Mouse (Mus musculus) Patski (cell line): ENCODE data around the gene Utp11. TPM values are rescaled to one million over a fixed set of nuclear protein-coding genes. Genes with fewer than 3 reads are reported as not detected.

ENCODE experiments used
- ATAC-seq: fragments of 100-300 bp; one replicate; pipeline ENCODE4 v1.8.0; 2021
- CTCF ChIA-PET: fragments of 350-600 bp; sonication (Branson Sonifier 250); formaldehyde crosslinking; loops from one replicate; lab custom pipeline; 2022; ENCODE audit warnings: inconsistent platforms; lab: Charles Lee
- POLR2A ChIA-PET: fragments of 350-600 bp; sonication (Branson Sonifier 250); formaldehyde crosslinking; loops from one replicate; lab custom pipeline; 2022; ENCODE audit warnings: antibody characterized with exemption, inconsistent platforms; lab: Charles Lee
- DNase-seq: peaks from one replicate; pipeline ENCODE4 v3.0.0-alpha.2; 2011; ENCODE audit warnings: low read depth, low spot score
- H3K27me3 ChIP-seq: fragments of 371-371 bp; one replicate; pipeline ENCODE4 v1.5.1; 2021
- CTCF ChIP-seq: fragments of 100-300 bp; IDR thresholded peaks from one replicate; pipeline ENCODE4 v1.5.1; 2021
- in situ Hi-C: fragments of 300-500 bp; cut with MboI; formaldehyde crosslinking; loops from 3 replicates; pipeline ENCODE4 v1.11.1; 2018; ENCODE audit warnings: low pct_unique_long_range_greater_than_20kb, mixed read lengths
- polyA plus RNA-seq: library from polyadenylated mRNA; unstranded; gene quantifications from one replicate; pipeline ENCODE4 v1.2.3, GENCODE M21; 2021

Utp11 gene
- polyA plus RNA-seq, 1 experiment from 2014 or later: 40.6 TPM

- in situ Hi-C loops: loop anchor here (5.0 kb wide), 1 partner anchor 516 kb away; no protein-coding TSS in a partner anchor
- ChIA-PET CTCF (no interaction called here), POLR2A (no interaction called here)
- TF ChIP-seq CTCF: no peak
- peaks cover 24% of the 10 kb centered on the region for H3K27me3 ChIP-seq
- DNase-seq: no peak
- no peak for ATAC-seq
These were observed 35.0 kb downstream of the Utp11 start for GRCm38 (mm10) chr4:124658412-124658851.

- in situ Hi-C loops: loop anchor here (5.0 kb wide), 1 partner anchor 515 kb away; no protein-coding TSS in a partner anchor
- no peak for DNase-seq
- ChIA-PET POLR2A (no interaction called here), CTCF (no interaction called here)
- peaks cover 24% of the 10 kb centered on the region for H3K27me3 ChIP-seq
- peak; percentile 2 for ATAC-seq
- no peak for TF ChIP-seq CTCF
These were observed 35.6 kb downstream of the Utp11 start for GRCm38 (mm10) chr4:124657781-124658180.

DNA sequence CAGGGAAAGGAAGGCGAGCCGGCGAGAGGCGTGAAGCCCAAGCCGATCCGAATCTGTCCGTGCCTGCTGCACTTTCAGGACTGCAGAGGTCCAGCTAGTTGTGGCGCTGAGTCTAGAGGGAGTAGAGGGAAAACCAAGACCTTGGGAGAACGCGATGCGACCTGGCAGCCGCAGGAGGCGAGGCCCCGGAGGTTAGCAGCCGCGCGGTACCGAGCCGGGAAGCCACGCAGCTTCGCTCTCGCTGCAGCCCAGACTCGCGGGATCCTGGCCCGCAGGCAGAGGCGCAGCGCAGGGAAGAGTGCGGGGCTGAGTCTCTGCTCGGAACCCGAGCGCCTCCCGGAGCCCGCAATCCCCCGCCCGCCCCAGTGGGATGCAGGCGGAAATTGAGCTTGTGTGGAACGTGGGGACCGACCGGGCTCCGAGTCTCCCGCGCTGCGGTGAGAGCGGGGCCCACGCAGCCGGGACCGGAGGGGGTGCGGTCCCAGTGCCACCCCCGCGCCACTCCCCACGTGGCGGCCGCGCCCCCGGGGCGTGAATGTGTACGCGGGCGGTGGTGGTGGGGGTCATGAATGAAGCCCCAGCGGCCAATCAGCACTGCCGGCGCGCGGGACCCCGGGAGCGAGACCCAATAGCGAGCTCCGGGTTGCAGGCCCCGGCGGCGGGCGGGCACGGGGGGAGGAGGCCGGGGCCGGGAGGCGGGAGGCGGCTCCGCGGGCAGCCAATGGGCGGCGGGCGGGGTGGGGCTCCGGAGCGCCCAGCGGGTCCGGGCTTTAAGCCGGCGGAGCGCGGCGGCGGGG lies 36.3 kb downstream of the Utp11 start:
- ATAC-seq (peak; percentile 70), DNase-seq (no peak)
- in situ Hi-C loops: loop anchor here (5.0 kb wide), 1 partner anchor 515 kb away; no protein-coding TSS in a partner anchor
- no peak for TF ChIP-seq CTCF
- CTCF ChIA-PET: no interaction called here
- POLR2A ChIA-PET: no interaction called here
- peaks cover 24% of the 10 kb centered on the region for H3K27me3 ChIP-seq

GRCm38 (mm10) chr4:124656518-124656853 lies 36.9 kb downstream of the Utp11 start, which contains the start of gene Pou3f1:
Pou3f1 (plus strand) TSS chr4:124656807.
- ATAC-seq (no peak), DNase-seq (no peak)
- CTCF ChIA-PET: no interaction called here
- TF ChIP-seq CTCF: no peak
- peaks cover 24% of the 10 kb centered on the region for H3K27me3 ChIP-seq
- POLR2A ChIA-PET: no interaction called here
- in situ Hi-C loops: loop anchor here (5.0 kb wide), 1 partner anchor 514 kb away; no protein-coding TSS in a partner anchor

DNA sequence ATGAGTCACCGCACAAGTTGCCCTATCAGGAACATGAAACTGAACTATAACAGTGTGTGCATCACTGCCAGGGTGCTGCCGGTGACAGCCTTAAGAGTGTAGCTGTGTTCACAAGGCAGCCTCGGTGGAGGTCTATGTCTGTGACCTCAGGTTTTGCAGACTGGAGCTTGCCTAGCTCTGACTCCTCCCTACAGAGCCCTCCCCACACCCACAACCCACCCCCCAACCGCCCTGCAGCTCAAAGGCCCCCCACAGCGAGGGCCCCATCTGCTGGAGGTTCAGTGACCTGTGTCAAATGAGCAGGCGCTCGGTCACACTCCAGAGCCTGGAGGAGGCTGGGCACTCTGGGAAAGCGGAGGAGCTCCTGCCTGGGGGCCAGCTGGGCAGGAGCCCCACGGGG lies 40.5 kb downstream of the Utp11 start:
- ChIA-PET CTCF (interaction anchor here (0.8 kb wide), 1 partner anchor 30 kb away, joined by 3 read pairs; no protein-coding TSS in a partner anchor), POLR2A (no interaction called here)
- no peak for TF ChIP-seq CTCF
- DNase-seq (peak; percentile 58), ATAC-seq (peak; percentile 66)
- in situ Hi-C loops: loop anchor here (5.0 kb wide), 1 partner anchor 81 kb away; no protein-coding TSS in a partner anchor
- peaks cover 6% of the 10 kb centered on the region for H3K27me3 ChIP-seq

GRCm38 (mm10) chr4:124647909-124648308 lies 45.5 kb downstream of the Utp11 start:
- no peaks in the 10 kb centered on the region for H3K27me3 ChIP-seq
- in situ Hi-C loops: no loop called here
- DNase-seq (no peak), ATAC-seq (no peak)
- ChIA-PET POLR2A (no interaction called here), CTCF (no interaction called here)
- no peak for TF ChIP-seq CTCF

DNA sequence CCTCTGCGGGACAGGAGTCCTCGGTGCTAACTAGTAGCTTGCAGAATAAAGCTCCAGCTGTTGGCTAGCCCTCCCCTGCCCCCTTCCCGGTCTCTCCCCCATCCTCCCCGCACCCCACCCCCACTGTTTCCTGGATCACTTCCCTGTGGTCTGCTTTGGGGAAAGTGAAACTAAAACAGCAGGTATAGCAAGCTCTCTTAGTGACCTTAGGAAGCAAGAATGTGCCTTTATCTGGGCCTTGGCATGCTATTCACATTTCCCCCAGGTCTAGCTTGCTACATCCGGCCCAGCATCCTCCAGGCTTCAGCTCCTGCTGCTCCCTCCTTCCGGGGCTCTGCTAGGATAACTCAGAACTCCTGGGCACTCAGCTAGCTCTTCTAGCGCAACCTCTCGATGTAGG lies 46.8 kb downstream of the Utp11 start:
- ChIA-PET CTCF (interaction anchor here (1.0 kb wide), 1 partner anchor 16 kb away, joined by 3 read pairs; no protein-coding TSS in a partner anchor), POLR2A (no interaction called here)
- in situ Hi-C loops: no loop called here
- no peaks in the 10 kb centered on the region for H3K27me3 ChIP-seq
- DNase-seq (no peak), ATAC-seq (no peak)
- no peak for TF ChIP-seq CTCF

GRCm38 (mm10) chr4:124644974-124645433 lies 48.4 kb downstream of the Utp11 start:
- in situ Hi-C loops: no loop called here

GRCm38 (mm10) chr4:124643859-124644258 lies 49.5 kb downstream of the Utp11 start:
- CTCF ChIA-PET: no interaction called here
- H3K27me3 ChIP-seq: no peaks in the 10 kb centered on the region
- ATAC-seq (no peak), DNase-seq (no peak)
- no peak for TF ChIP-seq CTCF
- POLR2A ChIA-PET: no interaction called here
- in situ Hi-C loops: no loop called here

More at GRCm38 (mm10) chr4:124644974-124645433, 48.4 kb downstream of the Utp11 start:
- DNase-seq (no peak), ATAC-seq (peak; percentile 17)
- no peak for TF ChIP-seq CTCF
- ChIA-PET POLR2A (no interaction called here), CTCF (interaction anchor here (1.0 to 1.2 kb wide), 2 partner anchors 30 to 33 kb away, joined by 3 read pairs; no protein-coding TSS in a partner anchor)
- H3K27me3 ChIP-seq: no peaks in the 10 kb centered on the region

GRCm38 (mm10) chr4:124639715-124640114 lies 53.7 kb downstream of the Utp11 start:
- DNase-seq (no peak), ATAC-seq (no peak)
- ChIA-PET POLR2A (no interaction called here), CTCF (no interaction called here)
- peaks cover 4% of the 10 kb centered on the region for H3K27me3 ChIP-seq
- in situ Hi-C loops: no loop called here
- no peak for TF ChIP-seq CTCF

GRCm38 (mm10) chr4:124633281-124633680 lies 60.1 kb downstream of the Utp11 start:
- TF ChIP-seq CTCF: no peak
- DNase-seq: no peak
- POLR2A ChIA-PET: no interaction called here
- peaks cover 4% of the 10 kb centered on the region for H3K27me3 ChIP-seq
- CTCF ChIA-PET: no interaction called here
- ATAC-seq: peak; percentile 62
- in situ Hi-C loops: no loop called here
